Mouse (Mus musculus): ENCODE measurements around the gene Prmt7.
A peak's percentile ranks its signal among the peaks of the same experiment; 100 is the strongest.
"Not testable (repeated sequence)": the region's sequence is repeated elsewhere in the genome, so short reads cannot be mapped to it uniquely, and the experiment has no call there.

Prmt7 gene

GRCm38 (mm10) chr8:106210821-106211345 lies at the start of gene Prmt7, which contains the start of gene Slc7a6os:
Prmt7 (plus strand) TSS chr8:106210936.
Slc7a6os (minus strand) TSS chr8:106210935.
- peak; percentile 98 for DNase-seq

GRCm38 (mm10) chr8:106163251-106163650 lies 47.5 kb upstream of the Prmt7 start:
- no peak for DNase-seq

GRCm38 (mm10) chr8:106165460-106165859 lies 45.3 kb upstream of the Prmt7 start:
- peak; percentile 71 to 84 for DNase-seq

GRCm38 (mm10) chr8:106168356-106169016 lies 42.2 kb upstream of the Prmt7 start, which contains the start of gene Slc7a6:
Slc7a6 (plus strand) TSS chr8:106168857.
- DNase-seq, result peak; percentile 93 to 95

- peak in 1 of 2 experiments; percentile 63 for DNase-seq
Observed at GRCm38 (mm10) chr8:106169017-106169933, 41.5 kb upstream of the Prmt7 start.

GRCm38 (mm10) chr8:106169934-106170480 lies 40.7 kb upstream of the Prmt7 start:
- no peak for DNase-seq

GRCm38 (mm10) chr8:106173566-106173965 lies 37.2 kb upstream of the Prmt7 start:
- no peak for DNase-seq

GRCm38 (mm10) chr8:106176891-106177290 lies 33.8 kb upstream of the Prmt7 start:
- no peak for DNase-seq

- DNase-seq, result no peak
Observed at GRCm38 (mm10) chr8:106177594-106177993, 33.1 kb upstream of the Prmt7 start.

GRCm38 (mm10) chr8:106178428-106178827 lies 32.3 kb upstream of the Prmt7 start:
- DNase-seq, result no peak

- DNase-seq, result peak; percentile 33 to 61
Observed at GRCm38 (mm10) chr8:106185628-106186270, 25.0 kb upstream of the Prmt7 start.

GRCm38 (mm10) chr8:106186394-106186793 lies 24.3 kb upstream of the Prmt7 start:
- DNase-seq, result no peak

GRCm38 (mm10) chr8:106189162-106189561 lies 21.6 kb upstream of the Prmt7 start:
- no peak for DNase-seq

- no peak for DNase-seq
Observed at GRCm38 (mm10) chr8:106191639-106192038, 19.1 kb upstream of the Prmt7 start.

GRCm38 (mm10) chr8:106193162-106193561 lies 17.6 kb upstream of the Prmt7 start:
- no peak for DNase-seq

GRCm38 (mm10) chr8:106194062-106194461 lies 16.7 kb upstream of the Prmt7 start:
- no peak for DNase-seq

GRCm38 (mm10) chr8:106198741-106199140 lies 12.0 kb upstream of the Prmt7 start:
- peak in 1 of 2 experiments; percentile 21 for DNase-seq

GRCm38 (mm10) chr8:106199596-106199995 lies 11.1 kb upstream of the Prmt7 start:
- DNase-seq, result not testable (repeated sequence)

- DNase-seq, result peak in 1 of 2 experiments; percentile 54
Observed at GRCm38 (mm10) chr8:106210035-106210731, 553 bp upstream of the Prmt7 start.

- DNase-seq, result no peak
Observed at GRCm38 (mm10) chr8:106211421-106211820, 685 bp downstream of the Prmt7 start.

- DNase-seq, result no peak
Observed at GRCm38 (mm10) chr8:106213959-106214358, 3.2 kb downstream of the Prmt7 start.

GRCm38 (mm10) chr8:106219620-106220019 lies 8.9 kb downstream of the Prmt7 start:
- DNase-seq, result no peak

Data from cerebellum, postnatal 25 days (tissue).